Mouse (Mus musculus) stomach, postnatal 0 days (tissue): ENCODE measurements at regions not wholly inside any gene's neighbourhood (a gene's known extent, or its start where the extent isn't known, plus 50 kb on each side); places are given as distances from the start of the nearest gene placed in this dataset.

Source experiments
- CTCF ChIP-seq: IDR thresholded peaks from 2 replicates; pipeline ENCODE4 v1.5.1; 2016; ENCODE audit warnings: antibody characterized with exemption, low read depth, mild to moderate bottlenecking, moderate library complexity
- EP300 ChIP-seq: optimal IDR thresholded peaks from 2 replicates; pipeline ENCODE3; 2016; ENCODE audit warnings: antibody characterized with exemption

- TF ChIP-seq CTCF (no peak), EP300 (no peak)
These were observed 98.7 kb upstream of the Arntl start for GRCm38 (mm10) chr7:113108442-113109000.
